Mouse (Mus musculus) spleen, adult 2 months (tissue): ENCODE results near the gene Cyp46a1. TPM values are rescaled to one million over a fixed set of nuclear protein-coding genes. Genes with fewer than 3 reads are reported as not detected.
A peak's percentile ranks its signal among the peaks of the same experiment; 100 is the strongest.

Source experiments
- DNase-seq, 2 experiments: peaks; one replicate each; pipeline versions ENCODE4 v3.0.0 to v3.0.0-alpha.2; 2012 to 2021; ENCODE audit warnings: low spot score in 2 of 2, low read depth in 1 of 2
- H3K27ac ChIP-seq: fragments of 200-500 bp; 2 replicates; pipeline ENCODE4 v1.5.1; 2012; ENCODE audit warnings: low read length, inconsistent platforms; ENCODE audit not compliant: insufficient read depth
- H3K27me3 ChIP-seq: fragments of 200-500 bp; 2 replicates; pipeline ENCODE4 v1.6.1; 2012; ENCODE audit warnings: mild to moderate bottlenecking, moderate library complexity, low read length, inconsistent platforms; ENCODE audit not compliant: control insufficient read depth, insufficient read depth
- H3K36me3 ChIP-seq: fragments of 200-500 bp; 2 replicates; pipeline ENCODE4 v1.6.1; 2012; ENCODE audit warnings: mild to moderate bottlenecking, low read length, inconsistent platforms; ENCODE audit not compliant: control insufficient read depth, insufficient read depth
- H3K4me1 ChIP-seq: fragments of 200-500 bp; 2 replicates; pipeline ENCODE4 v1.6.1; 2011; ENCODE audit warnings: inconsistent platforms; ENCODE audit not compliant: control insufficient read depth, insufficient read depth, insufficient read length
- H3K4me3 ChIP-seq: fragments of 200-500 bp; 2 replicates; pipeline ENCODE4 v1.5.1; 2011; ENCODE audit warnings: mild to moderate bottlenecking, inconsistent platforms; ENCODE audit not compliant: insufficient read depth, insufficient read length; ENCODE audit errors: extremely low read depth
- CTCF ChIP-seq: fragments of 200-500 bp; IDR thresholded peaks from 2 replicates; pipeline ENCODE4 v1.5.1; 2011; ENCODE audit warnings: mild to moderate bottlenecking, inconsistent platforms; ENCODE audit not compliant: insufficient read depth, insufficient read length, insufficient replicate concordance; ENCODE audit errors: extremely low read depth
- POLR2A ChIP-seq: fragments of 200-500 bp; IDR thresholded peaks from 2 replicates; pipeline ENCODE4 v1.6.1; 2011; ENCODE audit warnings: low read depth, low read length, inconsistent platforms
- WGBS: fragments of 180-500 bp; shearing (Covaris S2); methylation state at CpG from one replicate; pipeline ENCODE4 v1.1.7; 2018; 5-methylcytosine and 5-hydroxymethylcytosine counted together
- polyA plus RNA-seq: library from polyadenylated mRNA; depleted of rRNA; stranded (reverse); fragments of >200 nt; gene quantifications from 2 replicates; pipeline ENCODE4 v1.2.3, GENCODE M21; 2012

The Cyp46a1 gene
- polyA plus RNA-seq, 1 experiment: 3.7 TPM

- Histone ChIP-seq H3K27ac (no peak overlapping the region), H3K4me3 (no peak overlapping the region), H3K27me3 (peaks cover 4% of the 10 kb centered on the region; the same call in 1 of the 2 replicates), H3K4me1 (no peaks in the 10 kb centered on the region), H3K36me3 (no peaks in the 10 kb centered on the region)
- 19% methylated on average over 37 of the region's 37 CpGs for WGBS
- no peak for TF ChIP-seq POLR2A
- TF ChIP-seq CTCF: no peak
- DNase-seq: no peak
Measured at GRCm38 (mm10) chr12:108318499-108318898, 15.7 kb upstream of the Cyp46a1 start.

GRCm38 (mm10) chr12:108320096-108320495 lies 14.1 kb upstream of the Cyp46a1 start:
- TF ChIP-seq CTCF (no peak), POLR2A (no peak)
- Histone ChIP-seq H3K4me3 (no peak overlapping the region), H3K4me1 (no peaks in the 10 kb centered on the region), H3K27me3 (peaks cover 4% of the 10 kb centered on the region; the same call in 1 of the 2 replicates), H3K27ac (no peak overlapping the region), H3K36me3 (no peaks in the 10 kb centered on the region)
- WGBS: 21% methylated on average over 8 of the region's 8 CpGs
- no peak for DNase-seq

- 60% methylated on average over 5 of the region's 5 CpGs for WGBS
- no peaks in the 10 kb centered on the region for H3K36me3 ChIP-seq
- no peak overlapping the region for H3K27ac ChIP-seq
- H3K27me3 ChIP-seq: peaks cover 4% of the 10 kb centered on the region; the same call in 1 of the 2 replicates
- TF ChIP-seq CTCF: no peak
- H3K4me3 ChIP-seq: no peak overlapping the region
- H3K4me1 ChIP-seq: peaks cover 2% of the 10 kb centered on the region; the same call in 1 of the 2 replicates
- DNase-seq: no peak
Measured at GRCm38 (mm10) chr12:108326401-108326800, 7.8 kb upstream of the Cyp46a1 start.

- TF ChIP-seq POLR2A (no peak), CTCF (no peak)
- H3K27me3 ChIP-seq: peaks cover 4% of the 10 kb centered on the region; the same call in 1 of the 2 replicates
- H3K4me1 ChIP-seq: peaks cover 2% of the 10 kb centered on the region; the same call in 1 of the 2 replicates
- no peak overlapping the region for H3K4me3 ChIP-seq
- H3K27ac ChIP-seq: no peak overlapping the region
- WGBS: 8% methylated on average over 66 of the region's 66 CpGs
- no peak for DNase-seq
- H3K36me3 ChIP-seq: no peaks in the 10 kb centered on the region
Measured at GRCm38 (mm10) chr12:108327889-108328491, 6.2 kb upstream of the Cyp46a1 start.

GRCm38 (mm10) chr12:108333056-108333455 lies 1.1 kb upstream of the Cyp46a1 start:
- peaks cover 8% of the 10 kb centered on the region for H3K4me1 ChIP-seq
- WGBS: under 1% methylated on average over 16 of the region's 16 CpGs
- no peak overlapping the region; the same call in 1 of the 2 replicates for H3K27ac ChIP-seq
- H3K27me3 ChIP-seq: peaks cover 6% of the 10 kb centered on the region
- peak; percentile 64; the same call in 1 of the 2 replicates for TF ChIP-seq CTCF
- no peak for TF ChIP-seq POLR2A
- no peaks in the 10 kb centered on the region for H3K36me3 ChIP-seq
- peak overlapping the region; percentile 48; the same call in 1 of the 2 replicates for H3K4me3 ChIP-seq
- DNase-seq: peak; percentile 15 to 54

GRCm38 (mm10) chr12:108333481-108333882 lies 699 bp upstream of the Cyp46a1 start:
- Histone ChIP-seq H3K27me3 (peaks cover 6% of the 10 kb centered on the region), H3K36me3 (no peaks in the 10 kb centered on the region), H3K27ac (peak overlapping the region; percentile 10; the same call in 1 of the 2 replicates), H3K4me3 (peak overlapping the region; percentile 48), H3K4me1 (peaks cover 8% of the 10 kb centered on the region)
- TF ChIP-seq POLR2A (no peak), CTCF (no peak)
- peak; percentile 11 to 15 for DNase-seq
- 1% methylated on average over 22 of the region's 22 CpGs for WGBS

GRCm38 (mm10) chr12:108334529-108334928 lies 348 bp downstream of the Cyp46a1 start:
- WGBS: 4% methylated on average over 32 of the region's 32 CpGs
- no peak for DNase-seq
- peaks cover 6% of the 10 kb centered on the region for H3K27me3 ChIP-seq
- no peaks in the 10 kb centered on the region for H3K36me3 ChIP-seq
- peaks cover 8% of the 10 kb centered on the region for H3K4me1 ChIP-seq
- no peak overlapping the region for H3K27ac ChIP-seq
- no peak for TF ChIP-seq CTCF
- TF ChIP-seq POLR2A: no peak
- peak overlapping the region; percentile 48; the same call in 1 of the 2 replicates for H3K4me3 ChIP-seq
